Mouse (Mus musculus) ES-E14 (cell line): ENCODE measurements around the gene Rps27l.

Source experiments
- CHD2 ChIP-seq: IDR thresholded peaks from 2 replicates; pipeline ENCODE4 v1.6.1; 2014; ENCODE audit warnings: mild to moderate bottlenecking, low read depth, low read length, inconsistent platforms
- HCFC1 ChIP-seq: IDR thresholded peaks from 2 replicates; pipeline ENCODE4 v1.6.1; 2012; ENCODE audit warnings: low read length, inconsistent platforms, borderline replicate concordance; ENCODE audit not compliant: insufficient read depth
- ZC3H11A ChIP-seq: IDR thresholded peaks from 2 replicates; pipeline ENCODE4 v1.6.1; 2012; ENCODE audit warnings: low read depth, mild to moderate bottlenecking, inconsistent platforms, low read length, borderline replicate concordance
- ZNF384 ChIP-seq: IDR thresholded peaks from 2 replicates; pipeline ENCODE4 v1.6.1; 2012; ENCODE audit warnings: low read depth, low read length, inconsistent platforms

DNA sequence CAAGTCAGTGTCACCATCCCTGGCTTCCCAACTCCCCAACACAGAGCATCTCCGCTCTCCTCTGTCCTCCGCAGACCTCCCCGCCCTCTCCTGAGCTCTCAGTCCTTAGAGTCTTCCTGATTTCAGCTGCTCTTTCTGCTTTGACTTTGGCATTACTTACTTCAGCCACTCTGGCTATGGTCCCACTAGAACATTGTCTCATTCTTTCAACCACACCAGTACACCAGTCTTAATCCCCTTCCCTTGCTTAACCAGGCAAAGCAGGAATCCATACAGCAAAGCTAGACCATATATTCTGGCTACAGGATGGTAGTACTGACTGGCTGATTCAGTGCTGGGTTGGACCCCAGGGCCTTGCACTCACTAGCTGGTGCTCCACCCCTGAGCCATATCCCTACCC is 11.6 kb downstream of the Rps27l start:
- TF ChIP-seq ZNF384: no peak
- TF ChIP-seq HCFC1: no peak
- no peak for TF ChIP-seq ZC3H11A
- no peak for TF ChIP-seq CHD2
